Mouse (Mus musculus) CH12.LX (cell line): Measurements from ENCODE around the gene Stmnd1.

Source experiments
- CHD1 ChIP-seq: IDR thresholded peaks from 2 replicates; pipeline ENCODE4 v1.6.1; 2012; ENCODE audit warnings: low read depth, low read length, improper control_type of control experiment, inconsistent platforms
- CTCF ChIP-seq, 2 experiments: IDR thresholded peaks in 1 of 2; conservative IDR thresholded peaks in 1 of 2; 2 replicates each; pipeline ENCODE4 v1.5.1; 2011 to 2012; ENCODE audit warnings: low read depth in 2 of 2, low read length in 2 of 2, improper control_type of control experiment in 1 of 2, inconsistent platforms in 1 of 2, mild to moderate bottlenecking in 1 of 2, moderate library complexity in 1 of 2
- EP300 ChIP-seq: IDR thresholded peaks from 2 replicates; pipeline ENCODE4 v1.6.1; 2011; ENCODE audit warnings: low read length, improper control_type of control experiment
- GABPA ChIP-seq: IDR thresholded peaks from 2 replicates; pipeline ENCODE4 v1.6.1; 2012; ENCODE audit warnings: low read depth, low read length, improper control_type of control experiment, inconsistent platforms; ENCODE audit not compliant: insufficient replicate concordance
- KAT2A ChIP-seq: IDR thresholded peaks from 2 replicates; pipeline ENCODE4 v1.6.1; 2012; ENCODE audit warnings: low read length, improper control_type of control experiment, inconsistent platforms; ENCODE audit not compliant: insufficient replicate concordance
- MAX ChIP-seq: IDR thresholded peaks from 2 replicates; pipeline ENCODE4 v1.6.1; 2011; ENCODE audit warnings: low read length, improper control_type of control experiment
- PAX5 ChIP-seq: IDR thresholded peaks from 2 replicates; pipeline ENCODE4 v1.6.1; 2012; ENCODE audit warnings: low read length, inconsistent platforms, mixed read lengths
- POLR2A ChIP-seq: IDR thresholded peaks from 2 replicates; pipeline ENCODE4 v1.6.1; 2011; ENCODE audit warnings: low read depth, mild to moderate bottlenecking, improper control_type of control experiment, low read length
- SMC3 ChIP-seq: IDR thresholded peaks from 2 replicates; pipeline ENCODE4 v1.6.1; 2011; ENCODE audit warnings: low read depth, low read length, improper control_type of control experiment
- TCF12 ChIP-seq: IDR thresholded peaks from 2 replicates; pipeline ENCODE4 v1.6.1; 2014; ENCODE audit warnings: low read depth, mild to moderate bottlenecking, inconsistent platforms, low read length, improper control_type of control experiment
- USF1 ChIP-seq: IDR thresholded peaks from 2 replicates; pipeline ENCODE4 v1.6.1; 2014; ENCODE audit warnings: low read depth, mild to moderate bottlenecking, inconsistent platforms, low read length, improper control_type of control experiment
- ZKSCAN1 ChIP-seq: IDR thresholded peaks from 2 replicates; pipeline ENCODE4 v1.6.1; 2012; ENCODE audit warnings: low read depth, inconsistent platforms, low read length, improper control_type of control experiment, borderline replicate concordance
- ZNF384 ChIP-seq: IDR thresholded peaks from 2 replicates; pipeline ENCODE4 v1.6.1; 2012; ENCODE audit warnings: low read depth, low read length, improper control_type of control experiment, inconsistent platforms

DNA sequence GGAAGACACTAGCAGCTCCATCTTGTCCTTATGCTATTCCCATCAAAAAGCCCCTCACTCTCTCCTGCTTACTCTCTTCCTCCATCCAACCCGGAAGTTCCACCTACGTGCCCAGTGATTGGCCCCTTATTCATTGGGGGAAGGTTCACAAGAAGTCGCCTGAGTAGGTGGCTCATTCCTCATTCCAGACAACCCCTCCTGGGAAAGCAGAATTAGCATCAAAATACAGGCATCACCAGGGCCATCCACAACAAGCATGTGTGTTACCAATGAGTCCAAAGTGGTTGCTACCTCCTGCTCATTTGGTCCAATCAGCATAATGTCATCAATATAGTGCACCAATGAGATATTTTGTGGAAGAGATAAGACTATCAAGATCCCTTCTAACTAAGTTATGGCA, 12.3 kb upstream of the Stmnd1 start:
- TF ChIP-seq ZNF384 (no peak), PAX5 (no peak), CHD1 (no peak), GABPA (no peak), CTCF (conservative IDR thresholded peaks at IDR 0.05 in 1 of 2, IDR thresholded peaks at IDR 0.05 in 1 of 2; ENCODE audit: low read depth in 2 of 2, low read length in 2 of 2) (no peak), MAX (no peak), ZKSCAN1 (no peak), TCF12 (no peak), KAT2A (no peak), EP300 (no peak), USF1 (no peak), POLR2A (no peak), SMC3 (no peak)
